In the genomic region with DNA sequence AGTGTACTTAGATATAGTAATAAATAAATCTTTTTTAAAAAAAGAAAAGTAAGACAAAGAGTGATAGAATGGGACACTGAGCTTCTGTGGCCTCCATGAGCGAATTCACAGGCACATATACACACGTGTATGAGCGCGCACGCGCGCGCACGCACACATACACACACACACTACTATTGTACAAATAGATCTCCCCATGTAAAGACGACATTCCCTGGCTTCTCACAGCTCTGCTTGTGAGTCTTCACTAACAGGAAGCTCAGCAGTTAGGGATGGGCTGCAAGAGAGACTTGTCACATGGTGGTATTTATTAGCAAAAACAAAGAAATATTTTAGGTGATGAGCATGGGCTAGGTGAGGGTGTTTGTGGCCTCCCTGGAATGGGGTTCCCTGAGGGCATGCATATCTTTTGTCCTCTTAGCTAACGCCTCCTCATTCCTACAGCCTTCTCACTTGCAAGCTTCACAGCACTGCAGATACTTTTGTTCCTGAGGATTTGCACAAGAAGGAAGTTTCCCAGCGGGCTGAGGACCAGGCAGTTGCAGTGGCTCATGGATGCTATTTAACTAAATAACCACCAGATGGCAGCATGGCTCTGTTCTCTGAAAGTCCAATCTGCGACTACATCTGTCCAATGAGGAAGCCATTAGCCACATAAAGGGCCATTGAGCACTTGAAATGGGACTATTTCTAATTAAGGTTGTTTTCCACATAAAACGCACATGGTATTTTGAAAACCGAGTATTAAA, we compare ENCODE assay signal across 8 mouse cellular contexts. TPM values are rescaled to one million over a fixed set of nuclear protein-coding genes. Genes with fewer than 3 reads are reported as not detected.
A peak's percentile ranks its signal among the peaks of the same experiment; 100 is the strongest.
DNase-seq lines count a peak whose midpoint lies in the region; ATAC-seq and TF ChIP-seq lines count a peak whose summit lies in the region.

No protein-coding gene starts in this region.

- H3K27ac ChIP-seq in MEL (ENCODE audit: control insufficient read depth, low read depth, low read length), result no peak overlapping the region
- H3K27ac ChIP-seq in lung, embryonic 14.5 days (ENCODE audit: low read depth), result no peak overlapping the region

- H3K4me3 ChIP-seq in MEL (ENCODE audit: control insufficient read depth in 1 of 2, insufficient read depth in 1 of 2, low read depth in 2 of 2, low read length in 2 of 2), result no peak overlapping the region
- no peak overlapping the region for H3K4me3 ChIP-seq in lung, embryonic 14.5 days (ENCODE audit: low read depth, low read length)

- TF ChIP-seq RAD21 in MEL (IDR thresholded peaks at IDR 0.05; ENCODE audit: low read depth, low read length), result peak; percentile 100

- H3K27me3 ChIP-seq in MEL (ENCODE audit: control insufficient read depth in 1 of 2, insufficient read depth in 2 of 2, low read length in 2 of 2), result no peaks in the 10 kb centered on the region
- H3K27me3 ChIP-seq in lung, embryonic 14.5 days (ENCODE audit: insufficient read depth, low read length), result no peaks in the 10 kb centered on the region

- peak; percentile 39; the same call in 1 of the 2 replicates for ATAC-seq in lung, embryonic 14.5 days (ENCODE audit: insufficient read depth)

- peaks cover 7 to 10% of the 10 kb centered on the region in 2 experiments for H3K4me1 ChIP-seq in MEL (ENCODE audit: control insufficient read depth in 1 of 2, insufficient read depth in 2 of 2, low read length in 2 of 2)
- H3K4me1 ChIP-seq in lung, embryonic 14.5 days (ENCODE audit: insufficient read depth), result no peaks in the 10 kb centered on the region

- WGBS in large intestine, adult 2 months, result 53% methylated on average over 15 of the region's 15 CpGs
- WGBS in lung, embryonic 14.5 days, result 53% methylated on average over 15 of the region's 15 CpGs

- TF ChIP-seq CTCF in MEL (IDR thresholded peaks at IDR 0.05 in 2 of 3, conservative IDR thresholded peaks at IDR 0.05 in 1 of 3; ENCODE audit: control insufficient read depth in 1 of 3, insufficient read depth in 1 of 3, low read depth in 2 of 3, low read length in 3 of 3, poor library complexity in 1 of 3, severe bottlenecking in 1 of 3), result peak in 2 of 3 experiments; percentile 71 to 85
- peak; percentile 81 for TF ChIP-seq CTCF in brain, embryonic 14.5 days (IDR thresholded peaks at IDR 0.05; ENCODE audit: borderline replicate concordance, extremely low read depth, insufficient read depth, insufficient read length)
- peak; percentile 93 for TF ChIP-seq CTCF in lung, embryonic 14.5 days (IDR thresholded peaks at IDR 0.05; ENCODE audit: low read depth)

- peak; percentile 91 for DNase-seq in MEL (ENCODE audit: low read depth, low spot score)
- DNase-seq in brain, embryonic 14.5 days (ENCODE audit: low read depth), result peak; percentile 94
- peak; percentile 54 for DNase-seq in fibroblast of lung, adult 2 months (ENCODE audit: low read depth)
- DNase-seq in heart, postnatal 4 days, result peak; percentile 70
- DNase-seq in large intestine, adult 2 months (ENCODE audit: low read depth, low spot score), result peak; percentile 53
- peak; percentile 96 for DNase-seq in lung, embryonic 14.5 days
- peak; percentile 60 for DNase-seq in retina, adult 2 months (ENCODE audit: low read depth, low spot score)
- peak; percentile 31 to 50 for DNase-seq in urinary bladder, postnatal 36 days (ENCODE audit: low spot score in 2 of 2)

- peak in 1 of 2 experiments; percentile 17; a peak in 1 of 4 replicates for TF ChIP-seq EP300 in MEL (IDR thresholded peaks at IDR 0.05; ENCODE audit: low read depth in 1 of 2, low read length in 2 of 2)

- H3K9ac ChIP-seq in MEL (ENCODE audit: control insufficient read depth, low read depth, low read length, poor library complexity, severe bottlenecking), result no peak overlapping the region
- H3K9ac ChIP-seq in lung, embryonic 14.5 days, result no peak overlapping the region

- peaks cover 0 to 8% of the 10 kb centered on the region in 2 experiments; a peak in 2 of 4 replicates for H3K36me3 ChIP-seq in MEL (ENCODE audit: control insufficient read depth in 1 of 2, insufficient read depth in 2 of 2, low read length in 2 of 2)
- H3K36me3 ChIP-seq in lung, embryonic 14.5 days (ENCODE audit: insufficient read depth), result peaks cover 1% of the 10 kb centered on the region; the same call in 1 of the 2 replicates

- TF ChIP-seq POLR2A in MEL (IDR thresholded peaks at IDR 0.05; ENCODE audit: control insufficient read depth in 1 of 2, insufficient read depth in 1 of 2, low read depth in 1 of 2, low read length in 2 of 2, poor library complexity in 1 of 2), result no peak
- no peak for TF ChIP-seq POLR2A in brain, embryonic 14.5 days (IDR thresholded peaks at IDR 0.05; ENCODE audit: borderline replicate concordance, extremely low read depth, insufficient read depth, insufficient read length, poor library complexity, severe bottlenecking)

- no peaks in the 10 kb centered on the region for H3K79me2 ChIP-seq in MEL (ENCODE audit: control insufficient read depth, insufficient read depth, low read length, poor library complexity)

- H3K4me2 ChIP-seq in lung, embryonic 14.5 days, result no peak overlapping the region

- H3K9me3 ChIP-seq in MEL (replicated peaks; ENCODE audit: insufficient read depth, low read length), result no peaks in the 10 kb centered on the region
- H3K9me3 ChIP-seq in lung, embryonic 14.5 days (ENCODE audit: low read depth, low read length), result no peaks in the 10 kb centered on the region

TF ChIP-seq in MEL, 35 proteins besides CTCF, POLR2A, EP300 and RAD21 (continues in another document):
- TF ChIP-seq ZC3H11A (IDR thresholded peaks at IDR 0.05; ENCODE audit: low read depth, low read length) (peak; percentile 99), USF2 (IDR thresholded peaks at IDR 0.05; ENCODE audit: borderline replicate concordance in 1 of 2, insufficient read depth in 1 of 2, low read depth in 1 of 2, low read length in 2 of 2) (no peak), HCFC1 (IDR thresholded peaks at IDR 0.05; ENCODE audit: low read depth, low read length) (no peak), MAZ (IDR thresholded peaks at IDR 0.05; ENCODE audit: low read depth, low read length) (no peak), MAX (IDR thresholded peaks at IDR 0.05; ENCODE audit: low read length) (peak; percentile 62), SIN3A (IDR thresholded peaks at IDR 0.05; ENCODE audit: low read length) (peak; percentile 76), E2F4 (IDR thresholded peaks at IDR 0.05; ENCODE audit: borderline replicate concordance, low read depth, low read length) (no peak), POLR2AphosphoS5 (IDR thresholded peaks at IDR 0.05; ENCODE audit: borderline replicate concordance, low read depth, low read length) (no peak), MEF2A (IDR thresholded peaks at IDR 0.05; ENCODE audit: extremely low read depth, insufficient replicate concordance, low read depth, low read length, poor library complexity, severe bottlenecking) (no peak), KAT2A (conservative IDR thresholded peaks at IDR 0.05; ENCODE audit: low read depth, low read length) (no peak), BHLHE40 (IDR thresholded peaks at IDR 0.05; ENCODE audit: borderline replicate concordance, low read depth, low read length) (no peak), UBTF (IDR thresholded peaks at IDR 0.05; ENCODE audit: borderline replicate concordance, insufficient read depth, low read depth, low read length) (no peak), CHD2 (IDR thresholded peaks at IDR 0.05; ENCODE audit: low read length) (no peak), ELF1 (IDR thresholded peaks at IDR 0.05; ENCODE audit: low read depth, low read length) (peak; percentile 41; the same call in 1 of the 2 replicates), CHD1 (IDR thresholded peaks at IDR 0.05; ENCODE audit: low read depth, low read length) (no peak), RCOR1 (IDR thresholded peaks at IDR 0.05; ENCODE audit: low read depth, low read length) (no peak), TCF12 (IDR thresholded peaks at IDR 0.05; ENCODE audit: low read depth, low read length) (no peak), ZMIZ1 (IDR thresholded peaks at IDR 0.05; ENCODE audit: low read depth, low read length) (no peak), GATA1 (IDR thresholded peaks at IDR 0.05; ENCODE audit: low read depth, low read length) (0 out of 2 replicates have a peak, but pooled peaks have one; percentile 33), GABPA (IDR thresholded peaks at IDR 0.05; ENCODE audit: low read depth, low read length) (no peak), TAL1 (IDR thresholded peaks at IDR 0.05; ENCODE audit: low read length) (no peak), JUND (IDR thresholded peaks at IDR 0.05; ENCODE audit: low read depth, low read length) (no peak; the same call in 1 of the 2 replicates), MAFK (IDR thresholded peaks at IDR 0.05; ENCODE audit: borderline replicate concordance, low read depth, low read length) (no peak), SMC3 (IDR thresholded peaks at IDR 0.05; ENCODE audit: low read depth, low read length) (peak; percentile 98), TBP (IDR thresholded peaks at IDR 0.05; ENCODE audit: low read depth, low read length) (0 out of 2 replicates have a peak, but pooled peaks have one; percentile 21), ZKSCAN1 (IDR thresholded peaks at IDR 0.05; ENCODE audit: low read depth, low read length) (no peak), ZNF384 (IDR thresholded peaks at IDR 0.05; ENCODE audit: low read depth, low read length) (no peak), POLR2AphosphoS2 (IDR thresholded peaks at IDR 0.05; ENCODE audit: low read length) (no peak), MXI1 (IDR thresholded peaks at IDR 0.05; ENCODE audit: low read depth, low read length) (no peak), USF1 (IDR thresholded peaks at IDR 0.05; ENCODE audit: low read depth, low read length) (no peak)

RNA-seq across cellular contexts. Expression of a gene that starts 14.9 kb away (rescaled TPM):
- 0.42 and 0.73 TPM in 2 replicates for total RNA-seq in MEL (2012; rRNA removed)
- under 1 TPM in 1 of 2 experiments, not detected in 1; 0.70 TPM for polyA plus RNA-seq in MEL (2012; ENCODE audit: insufficient read depth in 1 of 2, insufficient read length in 2 of 2, low read depth in 1 of 2, low replicate concordance in 2 of 2, missing spikeins in 1 of 2)
- polyA plus RNA-seq in brain, embryonic 14.5 days (2012; rRNA removed), result 1.5 and 1.8 TPM in 2 replicates
- total RNA-seq in heart, postnatal 4 days (2021), result not detected
- not detected in 2 replicates for polyA plus RNA-seq in large intestine, adult 2 months (2012; rRNA removed)
- 0.83 and 1.8 TPM in 2 replicates for polyA plus RNA-seq in lung, embryonic 14.5 days (2014; fragmentation: Nextera tagmentation; extraction: Ambion mirVana)

RNA-seq across cellular contexts. Expression of a gene that starts 15.0 kb away (rescaled TPM):
- 5.9 and 6.5 TPM in 2 replicates for total RNA-seq in MEL (2012; rRNA removed)
- 1 to 10 TPM in 1 of 2 experiments, not detected in 1; 3.6 TPM for polyA plus RNA-seq in MEL (2012; ENCODE audit: insufficient read depth in 1 of 2, insufficient read length in 2 of 2, low read depth in 1 of 2, low replicate concordance in 2 of 2, missing spikeins in 1 of 2)
- polyA plus RNA-seq in brain, embryonic 14.5 days (2012; rRNA removed), result 13.1 and 14.8 TPM in 2 replicates
- total RNA-seq in heart, postnatal 4 days (2021), result 1 to 10 TPM; 5.8 to 6.2 TPM
- 3.4 and 11.5 TPM in 2 replicates for polyA plus RNA-seq in large intestine, adult 2 months (2012; rRNA removed)
- 5.2 and 5.3 TPM in 2 replicates for polyA plus RNA-seq in lung, embryonic 14.5 days (2014; fragmentation: Nextera tagmentation; extraction: Ambion mirVana)

Comparison
In these comparisons a context has a peak if more than half of its experiments do, and no peak if none do; other contexts are left out.
1. DNase-seq: peak in every context shown above with its lines; median percentile 96 in lung, embryonic 14.5 days; 94 in brain, embryonic 14.5 days; 91 in MEL; 70 in heart, postnatal 4 days; 60 in retina, adult 2 months; 54 in fibroblast of lung, adult 2 months; 53 in large intestine, adult 2 months; 40 in urinary bladder, postnatal 36 days.